13 mouse cellular contexts compared by ENCODE assay signal in the genomic region with DNA sequence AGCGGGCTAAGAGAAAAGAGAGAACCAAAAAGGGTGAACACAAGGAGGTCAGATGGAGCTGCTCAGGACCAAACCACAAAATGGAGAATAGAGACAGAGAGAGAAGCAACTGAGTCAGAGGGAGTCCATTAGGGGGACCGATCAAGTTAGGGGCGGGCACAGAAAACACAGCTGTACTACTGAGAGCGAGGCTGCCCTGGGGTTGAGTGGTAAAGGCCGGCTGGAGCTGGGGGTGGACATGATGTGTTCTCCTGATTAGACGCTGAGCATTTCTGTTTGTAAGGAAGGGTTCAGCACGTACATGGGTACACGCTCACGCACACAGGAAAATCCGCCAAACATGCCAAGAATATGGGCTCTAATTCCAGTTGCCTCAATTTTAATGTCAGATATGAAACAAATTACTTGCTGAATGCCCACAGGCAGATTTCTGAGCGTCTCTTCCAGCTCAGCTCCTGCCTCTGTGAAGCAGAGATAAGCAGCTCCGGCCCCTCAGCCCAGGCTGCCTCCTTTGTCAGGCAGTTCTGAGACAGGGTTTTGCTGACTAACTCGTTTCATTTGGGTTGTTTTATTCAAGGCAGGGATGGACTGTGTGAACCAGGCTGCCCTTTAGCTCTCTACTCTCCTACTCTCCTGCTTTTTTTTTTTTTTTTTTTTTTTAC.
A peak's percentile ranks its signal among the peaks of the same experiment; 100 is the strongest.
DNase-seq lines count a peak whose midpoint lies in the region; ATAC-seq and TF ChIP-seq lines count a peak whose summit lies in the region.
"Had no signal": no experiment of that assay in that cellular context is flagged by ENCODE, and none has a peak within 500 bp of the region (broad histone marks: within the 10 kb centered on the region; RNA-seq: fewer than 3 reads in every experiment).

No protein-coding gene starts in this region.

- H3K36me3 ChIP-seq in heart, embryonic 13.5 days = no peaks in the 10 kb centered on the region
- no peaks in the 10 kb centered on the region for H3K36me3 ChIP-seq in neural tube, embryonic 13.5 days
- no peaks in the 10 kb centered on the region for H3K36me3 ChIP-seq in neural tube, embryonic 15.5 days
- no peaks in the 10 kb centered on the region for H3K36me3 ChIP-seq in liver, embryonic 13.5 days
- H3K36me3 ChIP-seq: embryonic facial prominence, embryonic 12.5 days had no signal

- no peaks in the 10 kb centered on the region for H3K9me3 ChIP-seq in heart, embryonic 13.5 days
- H3K9me3 ChIP-seq in neural tube, embryonic 13.5 days = no peaks in the 10 kb centered on the region
- H3K9me3 ChIP-seq in neural tube, embryonic 15.5 days (replicated peaks) = no peaks in the 10 kb centered on the region
- no peaks in the 10 kb centered on the region for H3K9me3 ChIP-seq in liver, embryonic 13.5 days (replicated peaks)
- H3K9me3 ChIP-seq: embryonic facial prominence, embryonic 12.5 days had no signal

- no peak for TF ChIP-seq CTCF in olfactory bulb, adult 2 months (IDR thresholded peaks at IDR 0.05; ENCODE audit: insufficient read depth, low read depth, low read length)

- H3K4me3 ChIP-seq in heart, embryonic 13.5 days = no peak overlapping the region
- no peak overlapping the region for H3K4me3 ChIP-seq in neural tube, embryonic 13.5 days
- no peak overlapping the region for H3K4me3 ChIP-seq in neural tube, embryonic 15.5 days (replicated peaks)
- peak overlapping the region; percentile 36 for H3K4me3 ChIP-seq in liver, embryonic 13.5 days (replicated peaks)
- H3K4me3 ChIP-seq in olfactory bulb, adult 2 months (ENCODE audit: insufficient read depth, low read depth, low read length) = no peak overlapping the region
- H3K4me3 ChIP-seq: embryonic facial prominence, embryonic 12.5 days had no signal

- no peak for ATAC-seq in heart, embryonic 13.5 days (ENCODE audit: extremely low read depth, insufficient number of reproducible peaks, low FRiP score, low TSS enrichment)
- ATAC-seq in neural tube, embryonic 13.5 days (ENCODE audit: low read depth) = no peak
- ATAC-seq in neural tube, embryonic 15.5 days (ENCODE audit: low FRiP score) = no peak
- ATAC-seq in liver, embryonic 13.5 days (ENCODE audit: low read depth) = peak; percentile 99

- no peak for DNase-seq in heart, adult 18-20 months
- peak; percentile 79 for DNase-seq in liver, embryonic 13.5 days
- DNase-seq in urinary bladder, postnatal 14 days (ENCODE audit: low spot score) = no peak
- DNase-seq in cerebellum, adult 18-20 months = no peak
- DNase-seq: cerebellum, adult 9-10 months; kidney, postnatal 36 days; thymus, adult 2 months had no signal

- no peak overlapping the region for H3K27ac ChIP-seq in heart, embryonic 13.5 days (replicated peaks)
- H3K27ac ChIP-seq in neural tube, embryonic 13.5 days (replicated peaks) = no peak overlapping the region; the same call in 1 of the 2 replicates
- H3K27ac ChIP-seq in neural tube, embryonic 15.5 days (replicated peaks) = no peak overlapping the region
- H3K27ac ChIP-seq in liver, embryonic 13.5 days = peak overlapping the region; percentile 91
- H3K27ac ChIP-seq in olfactory bulb, adult 2 months (ENCODE audit: insufficient read depth, low read depth, low read length) = peak overlapping the region; percentile 2
- H3K27ac ChIP-seq: embryonic facial prominence, embryonic 12.5 days; macrophage had no signal

- no peaks in the 10 kb centered on the region for H3K27me3 ChIP-seq in heart, embryonic 13.5 days (replicated peaks)
- H3K27me3 ChIP-seq in neural tube, embryonic 13.5 days = no peaks in the 10 kb centered on the region
- no peaks in the 10 kb centered on the region for H3K27me3 ChIP-seq in neural tube, embryonic 15.5 days (replicated peaks)
- no peaks in the 10 kb centered on the region for H3K27me3 ChIP-seq in liver, embryonic 13.5 days
- H3K27me3 ChIP-seq: embryonic facial prominence, embryonic 12.5 days had no signal

- TF ChIP-seq POLR2A in olfactory bulb, adult 2 months (IDR thresholded peaks at IDR 0.05; ENCODE audit: insufficient read depth, low read depth, low read length) = no peak

- peak overlapping the region; percentile 22; the same call in 1 of the 2 replicates for H3K4me2 ChIP-seq in heart, embryonic 13.5 days
- no peak overlapping the region for H3K4me2 ChIP-seq in neural tube, embryonic 13.5 days
- H3K4me2 ChIP-seq in neural tube, embryonic 15.5 days = no peak overlapping the region
- peak overlapping the region; percentile 64 for H3K4me2 ChIP-seq in liver, embryonic 13.5 days
- H3K4me2 ChIP-seq: embryonic facial prominence, embryonic 12.5 days had no signal

- H3K9ac ChIP-seq in heart, embryonic 13.5 days = no peak overlapping the region; the same call in 1 of the 2 replicates
- 0 out of 2 replicates have a peak overlapping the region, but pooled peaks have one; percentile 5 for H3K9ac ChIP-seq in neural tube, embryonic 13.5 days
- H3K9ac ChIP-seq in neural tube, embryonic 15.5 days (replicated peaks) = no peak overlapping the region
- H3K9ac ChIP-seq in liver, embryonic 13.5 days = peak overlapping the region; percentile 61
- H3K9ac ChIP-seq: embryonic facial prominence, embryonic 12.5 days had no signal

- peaks cover 10% of the 10 kb centered on the region for H3K4me1 ChIP-seq in heart, embryonic 13.5 days
- no peaks in the 10 kb centered on the region for H3K4me1 ChIP-seq in neural tube, embryonic 13.5 days (replicated peaks)
- H3K4me1 ChIP-seq in neural tube, embryonic 15.5 days = 0 out of 2 replicates have a peak, but pooled peaks cover 6% of the 10 kb centered on the region
- peaks cover 39% of the 10 kb centered on the region for H3K4me1 ChIP-seq in liver, embryonic 13.5 days (replicated peaks)
- H3K4me1 ChIP-seq in olfactory bulb, adult 2 months (ENCODE audit: control insufficient read depth, insufficient read depth, low read length) = peaks cover 26% of the 10 kb centered on the region
- H3K4me1 ChIP-seq: embryonic facial prominence, embryonic 12.5 days had no signal

- 44% methylated on average over 13 of the region's 13 CpGs for WGBS in heart, embryonic 13.5 days
- WGBS in neural tube, embryonic 13.5 days = 70% methylated on average over 13 of the region's 13 CpGs
- 73% methylated on average over 13 of the region's 13 CpGs for WGBS in neural tube, embryonic 15.5 days
- 17% methylated on average over 13 of the region's 13 CpGs for WGBS in liver, embryonic 13.5 days (ENCODE audit: insufficient replicate concordance)
- WGBS in olfactory bulb, adult 2 months = 50% methylated on average over 13 of the region's 13 CpGs

Comparison
In these comparisons a context has a peak if more than half of its experiments do, and no peak if none do; other contexts are left out.
1. H3K9ac ChIP-seq: peak in neural tube, embryonic 13.5 days (single experiment) and liver, embryonic 13.5 days (single experiment); none in heart, embryonic 13.5 days (single experiment) and neural tube, embryonic 15.5 days (single experiment).
2. H3K27ac ChIP-seq: peak in liver, embryonic 13.5 days (single experiment) and olfactory bulb, adult 2 months (single experiment); none in heart, embryonic 13.5 days (single experiment), neural tube, embryonic 13.5 days (single experiment) and neural tube, embryonic 15.5 days (single experiment).
3. H3K4me2 ChIP-seq: peak in heart, embryonic 13.5 days (single experiment) and liver, embryonic 13.5 days (single experiment); none in neural tube, embryonic 13.5 days (single experiment) and neural tube, embryonic 15.5 days (single experiment).